In the genomic region with DNA sequence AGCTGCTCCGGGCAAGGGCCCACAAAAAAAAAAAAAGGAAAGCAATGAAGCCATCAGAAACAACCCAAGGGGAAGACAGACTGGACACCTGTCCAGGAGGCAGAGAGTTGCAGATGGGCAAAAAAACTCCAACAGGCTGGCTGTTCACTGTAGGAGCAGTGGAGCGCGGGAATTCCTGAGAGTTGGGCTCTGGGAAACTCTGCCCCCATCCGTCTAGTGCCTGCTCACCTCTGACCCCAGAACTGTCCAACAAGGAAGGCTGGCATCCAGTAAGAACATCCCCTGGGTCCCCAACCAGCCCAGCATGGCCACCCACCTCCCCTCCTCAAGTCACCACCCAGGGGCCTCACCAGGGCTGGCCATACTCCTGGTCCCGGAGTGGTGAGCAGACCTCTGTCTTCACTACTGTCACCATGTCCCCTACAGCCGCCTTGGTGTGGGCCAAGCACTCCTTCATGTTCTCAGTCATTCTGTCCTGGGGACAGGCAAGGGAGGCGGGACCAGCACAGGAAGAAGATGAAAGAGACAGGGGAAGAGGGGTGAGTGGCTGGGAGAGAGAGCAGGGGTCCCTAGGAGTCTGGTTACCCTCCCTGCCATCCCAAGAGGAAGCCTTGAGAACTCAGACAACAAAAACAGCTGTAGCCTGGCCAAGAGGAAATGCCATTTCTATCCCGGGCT, we compare ENCODE assay signal across 8 mouse cellular contexts. TPM values are rescaled to one million over a fixed set of nuclear protein-coding genes. Genes with fewer than 3 reads are reported as not detected.
A peak's percentile ranks its signal among the peaks of the same experiment; 100 is the strongest.
DNase-seq lines count a peak whose midpoint lies in the region; ATAC-seq and TF ChIP-seq lines count a peak whose summit lies in the region.

No protein-coding gene starts in this region.

- no peak overlapping the region for H3K9ac ChIP-seq in hindbrain, embryonic 12.5 days
- peak overlapping the region; percentile 75 for H3K9ac ChIP-seq in liver, embryonic 12.5 days
- H3K9ac ChIP-seq in stomach, postnatal 0 days (ENCODE audit: low read length), result peak overlapping the region; percentile 71

- ATAC-seq in hindbrain, embryonic 12.5 days (ENCODE audit: low FRiP score), result peak; percentile 26; the same call in 1 of the 2 replicates
- ATAC-seq in liver, embryonic 12.5 days, result peak; percentile 10; the same call in 1 of the 2 replicates
- 0 out of 2 replicates have a peak, but pooled peaks have one; percentile 3 for ATAC-seq in stomach, postnatal 0 days (ENCODE audit: low FRiP score, low TSS enrichment)

- H3K27me3 ChIP-seq in spleen, adult 2 months (ENCODE audit: control insufficient read depth, insufficient read depth, low read length), result peaks cover 11% of the 10 kb centered on the region
- no peaks in the 10 kb centered on the region for H3K27me3 ChIP-seq in hindbrain, embryonic 12.5 days
- H3K27me3 ChIP-seq in liver, embryonic 12.5 days (replicated peaks), result no peaks in the 10 kb centered on the region
- no peaks in the 10 kb centered on the region for H3K27me3 ChIP-seq in stomach, postnatal 0 days (ENCODE audit: control insufficient read depth, insufficient read depth, low read length)

- 82% methylated on average over 8 of the region's 8 CpGs for WGBS in spleen, adult 2 months
- WGBS in hindbrain, embryonic 12.5 days, result 49% methylated on average over 8 of the region's 8 CpGs
- WGBS in liver, embryonic 12.5 days (ENCODE audit: insufficient replicate concordance), result 62% methylated on average over 8 of the region's 8 CpGs
- WGBS in stomach, postnatal 0 days, result 53% methylated on average over 8 of the region's 8 CpGs

- no peak for TF ChIP-seq POLR2A in spleen, adult 2 months (IDR thresholded peaks at IDR 0.05; ENCODE audit: low read depth, low read length)

- H3K4me3 ChIP-seq in spleen, adult 2 months (ENCODE audit: extremely low read depth, insufficient read depth, insufficient read length), result no peak overlapping the region
- H3K4me3 ChIP-seq in hindbrain, embryonic 12.5 days, result no peak overlapping the region
- H3K4me3 ChIP-seq in liver, embryonic 12.5 days, result peak overlapping the region; percentile 66
- peak overlapping the region; percentile 61 for H3K4me3 ChIP-seq in stomach, postnatal 0 days (ENCODE audit: low read depth, low read length)

- no peak for DNase-seq in spleen, adult 2 months (ENCODE audit: low read depth in 1 of 2, low spot score in 2 of 2)
- DNase-seq in spleen, postnatal 36 days (ENCODE audit: low spot score in 2 of 2), result no peak
- no peak for DNase-seq in stomach, postnatal 0 days (ENCODE audit: low spot score)
- no peak for DNase-seq in thymus, postnatal 14 days
- DNase-seq in B cell, adult 2 months, result no peak
- DNase-seq in layer of hippocampus, adult 8-10 months (ENCODE audit: low spot score in 2 of 2), result no peak

- TF ChIP-seq EP300 in stomach, postnatal 0 days (optimal IDR thresholded peaks at IDR 0.05), result no peak

- 0 out of 2 replicates have a peak overlapping the region, but pooled peaks have one; percentile 10 for H3K27ac ChIP-seq in spleen, adult 2 months (ENCODE audit: insufficient read depth, low read length)
- peak overlapping the region; percentile 49 for H3K27ac ChIP-seq in hindbrain, embryonic 12.5 days
- peak overlapping the region; percentile 76 for H3K27ac ChIP-seq in liver, embryonic 12.5 days
- H3K27ac ChIP-seq in stomach, postnatal 0 days (replicated peaks), result peak overlapping the region; percentile 91

- peaks cover 6% of the 10 kb centered on the region for H3K4me1 ChIP-seq in spleen, adult 2 months (ENCODE audit: control insufficient read depth, insufficient read depth, insufficient read length)
- peaks cover 18% of the 10 kb centered on the region for H3K4me1 ChIP-seq in hindbrain, embryonic 12.5 days
- peaks cover 59% of the 10 kb centered on the region for H3K4me1 ChIP-seq in liver, embryonic 12.5 days
- H3K4me1 ChIP-seq in stomach, postnatal 0 days (replicated peaks; ENCODE audit: control insufficient read depth, insufficient read depth), result peaks cover 10% of the 10 kb centered on the region

- TF ChIP-seq CTCF in spleen, adult 2 months (IDR thresholded peaks at IDR 0.05; ENCODE audit: extremely low read depth, insufficient read depth, insufficient read length, insufficient replicate concordance), result no peak
- TF ChIP-seq CTCF in stomach, postnatal 0 days (IDR thresholded peaks at IDR 0.05; ENCODE audit: low read depth), result no peak

- no peaks in the 10 kb centered on the region for H3K9me3 ChIP-seq in hindbrain, embryonic 12.5 days (replicated peaks)
- no peaks in the 10 kb centered on the region for H3K9me3 ChIP-seq in liver, embryonic 12.5 days (replicated peaks)
- no peaks in the 10 kb centered on the region for H3K9me3 ChIP-seq in stomach, postnatal 0 days (ENCODE audit: control insufficient read depth, low read length)

- no peak overlapping the region for H3K4me2 ChIP-seq in hindbrain, embryonic 12.5 days (replicated peaks)
- peak overlapping the region; percentile 98 for H3K4me2 ChIP-seq in liver, embryonic 12.5 days
- H3K4me2 ChIP-seq in stomach, postnatal 0 days (replicated peaks; ENCODE audit: low read depth), result peak overlapping the region; percentile 97

- peaks cover 5% of the 10 kb centered on the region for H3K36me3 ChIP-seq in spleen, adult 2 months (ENCODE audit: control insufficient read depth, insufficient read depth, low read length)
- peaks cover 20% of the 10 kb centered on the region for H3K36me3 ChIP-seq in hindbrain, embryonic 12.5 days
- H3K36me3 ChIP-seq in liver, embryonic 12.5 days, result peaks cover 28% of the 10 kb centered on the region
- H3K36me3 ChIP-seq in stomach, postnatal 0 days (ENCODE audit: control insufficient read depth, insufficient read depth, low read length), result peaks cover 2% of the 10 kb centered on the region; the same call in 1 of the 2 replicates

RNA-seq across cellular contexts. Expression of a gene that starts 32.4 kb away (rescaled TPM):
- polyA plus RNA-seq in spleen, adult 2 months (2012; rRNA removed), result 11.0 and 12.0 TPM in 2 replicates
- 2.9 and 3.6 TPM in 2 replicates for polyA plus RNA-seq in hindbrain, embryonic 12.5 days (2016; fragmentation: Nextera tagmentation; extraction: Ambion mirVana)
- polyA plus RNA-seq in liver, embryonic 12.5 days (2016; fragmentation: Nextera tagmentation; extraction: Ambion mirVana), result 8.0 and 9.2 TPM in 2 replicates
- 5.8 and 6.2 TPM in 2 replicates for polyA plus RNA-seq in stomach, postnatal 0 days (2015; fragmentation: Nextera tagmentation; extraction: Ambion mirVana)
- total RNA-seq in layer of hippocampus, adult 8-10 months (2022), result 10 to 100 TPM; 23.7 to 29.5 (median 26.6) TPM

Comparison
In these comparisons a context has a peak if more than half of its experiments do, and no peak if none do; other contexts are left out.
1. H3K27ac ChIP-seq: peak in every context shown above with its lines; median percentile 91 in stomach, postnatal 0 days; 76 in liver, embryonic 12.5 days; 49 in hindbrain, embryonic 12.5 days; 10 in spleen, adult 2 months.
2. H3K4me3 ChIP-seq: peak in liver, embryonic 12.5 days (single experiment) and stomach, postnatal 0 days (single experiment); none in spleen, adult 2 months (single experiment) and hindbrain, embryonic 12.5 days (single experiment).
3. Peak in every context shown above with its lines, with median percentiles within 50 percentile points of each other: ATAC-seq.